Mouse (Mus musculus) embryonic facial prominence, embryonic 14.5 days (tissue): ENCODE data around the gene Gpr37. TPM values are rescaled to one million over a fixed set of nuclear protein-coding genes. Genes with fewer than 3 reads are reported as not detected.

Experiments used
- polyA plus RNA-seq: library from polyadenylated mRNA; unstranded; fragments of >200 nt; fragmentation: Nextera tagmentation; extraction: Ambion mirVana; gene quantifications from 2 replicates; pipeline ENCODE4 v1.2.1, GENCODE M21; 2014

The Gpr37 gene
- polyA plus RNA-seq, 1 experiment from 2014 or later: 3.7 TPM

Other genes starting within 250 kb of the Gpr37 start
- gene Pot1a, start 118.5 kb upstream of the Gpr37 start, polyA plus RNA-seq: 32.3 and 32.7 TPM in 2 replicates